Mouse (Mus musculus) NIH3T3 (cell line): ENCODE measurements around the gene Eif2s1.
"Not testable (repeated sequence)": the region's sequence is repeated elsewhere in the genome, so short reads cannot be mapped to it uniquely, and the experiment has no call there.

Source experiments
- DNase-seq: peaks from one replicate; pipeline ENCODE4 v3.0.0-alpha.2; 2012; ENCODE audit warnings: low read depth

Gene Eif2s1

GRCm38 (mm10) chr12:78915561-78915960 is 53.9 kb downstream of the Eif2s1 start:
- DNase-seq = no peak

DNA sequence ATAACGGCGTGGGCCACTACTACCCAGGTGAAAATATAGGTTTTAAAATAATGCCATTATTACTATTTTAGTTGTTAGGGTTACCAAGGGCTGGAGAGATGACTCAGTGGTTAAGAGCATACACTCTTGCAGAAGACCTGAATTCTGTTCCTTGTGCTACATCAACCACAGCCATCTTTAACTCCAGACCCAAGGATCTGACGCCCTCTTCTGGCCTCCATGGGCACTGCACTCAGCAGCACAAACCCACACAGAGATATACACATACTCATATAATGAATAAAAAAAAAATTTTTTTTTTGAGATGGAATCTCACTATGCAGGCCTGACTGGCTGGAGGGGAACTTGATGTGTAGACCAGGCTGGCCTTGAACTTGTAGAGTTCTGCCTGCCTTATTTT is 54.7 kb downstream of the Eif2s1 start:
- DNase-seq = no peak

DNA sequence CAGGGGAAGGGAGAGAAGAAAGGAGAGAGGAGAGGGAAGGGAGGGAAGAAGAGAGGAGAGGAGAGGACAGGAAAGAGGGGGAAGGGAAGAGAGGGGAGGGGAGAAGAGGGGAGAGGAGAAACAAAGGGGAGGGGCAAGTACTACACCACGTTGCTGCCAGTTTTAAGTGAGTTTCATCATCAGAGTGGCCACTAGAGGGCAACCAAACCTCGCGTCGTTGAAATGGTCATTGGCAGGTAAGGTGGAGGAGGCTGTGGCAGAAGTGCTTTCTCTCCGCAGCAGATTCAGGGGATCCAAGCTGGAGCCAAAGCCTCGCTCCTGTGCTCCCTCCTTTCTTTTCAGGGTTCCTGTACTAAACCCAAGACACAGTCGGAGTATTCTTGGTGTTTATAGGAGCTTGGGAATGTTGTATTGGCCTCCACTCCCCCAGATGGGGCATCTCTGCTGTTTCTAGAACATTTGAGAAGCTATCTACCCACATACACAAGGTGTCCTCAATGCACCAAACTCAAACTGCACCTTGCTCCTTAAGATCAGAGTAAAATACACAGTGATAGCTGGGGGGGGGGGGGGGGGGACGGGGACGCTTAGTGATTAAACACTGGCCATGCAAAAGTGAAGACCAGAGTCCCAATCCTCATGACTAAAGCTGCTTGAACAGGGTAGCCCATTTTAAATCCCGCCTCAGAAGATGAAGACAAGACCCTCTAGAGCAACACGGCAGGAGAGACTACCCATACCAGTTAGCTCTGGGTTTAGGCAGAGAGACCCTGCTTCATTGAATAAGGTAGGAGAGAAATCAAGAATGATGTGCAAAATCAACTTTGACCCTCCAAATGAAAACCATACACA is 56.8 kb downstream of the Eif2s1 start:
- peak; percentile 91 for DNase-seq

DNA sequence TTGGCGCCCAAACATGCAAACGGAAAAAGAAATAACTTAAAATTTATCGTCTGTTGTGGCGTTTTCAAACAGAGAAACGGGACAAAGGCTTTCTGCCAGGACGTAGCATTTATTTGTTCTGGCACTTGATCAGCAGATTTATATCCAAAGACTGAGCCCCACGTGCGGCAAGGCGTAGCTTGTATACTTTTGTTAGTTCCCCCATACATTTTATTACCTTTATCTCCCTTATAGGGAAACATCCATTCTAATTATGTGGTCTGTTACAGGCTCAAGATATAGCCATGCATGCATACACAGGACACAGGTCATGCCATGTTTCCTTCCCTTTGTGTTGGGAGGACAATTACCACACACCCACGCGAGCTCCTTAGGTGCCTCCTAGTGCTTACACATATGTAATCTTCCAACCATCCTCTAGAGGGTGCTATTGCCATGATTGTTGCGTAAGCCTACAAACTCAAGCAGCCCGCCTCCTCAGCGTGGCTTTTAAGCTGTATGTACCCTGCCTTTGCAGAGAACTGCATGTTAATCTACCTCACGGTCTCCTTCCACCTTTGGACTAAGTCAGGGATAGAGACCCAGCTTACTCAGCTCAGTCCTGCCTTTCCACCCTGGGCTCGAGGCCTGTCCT is 57.6 kb downstream of the Eif2s1 start:
- peak; percentile 91 for DNase-seq

GRCm38 (mm10) chr12:78921421-78921820 is 59.8 kb downstream of the Eif2s1 start:
- DNase-seq = no peak

GRCm38 (mm10) chr12:78922058-78922457 is 60.4 kb downstream of the Eif2s1 start:
- DNase-seq = no peak

GRCm38 (mm10) chr12:78922977-78923376 is 61.4 kb downstream of the Eif2s1 start:
- not testable (repeated sequence) for DNase-seq

- DNase-seq = no peak
These were observed 62.0 kb downstream of the Eif2s1 start for GRCm38 (mm10) chr12:78923539-78924189.

DNA sequence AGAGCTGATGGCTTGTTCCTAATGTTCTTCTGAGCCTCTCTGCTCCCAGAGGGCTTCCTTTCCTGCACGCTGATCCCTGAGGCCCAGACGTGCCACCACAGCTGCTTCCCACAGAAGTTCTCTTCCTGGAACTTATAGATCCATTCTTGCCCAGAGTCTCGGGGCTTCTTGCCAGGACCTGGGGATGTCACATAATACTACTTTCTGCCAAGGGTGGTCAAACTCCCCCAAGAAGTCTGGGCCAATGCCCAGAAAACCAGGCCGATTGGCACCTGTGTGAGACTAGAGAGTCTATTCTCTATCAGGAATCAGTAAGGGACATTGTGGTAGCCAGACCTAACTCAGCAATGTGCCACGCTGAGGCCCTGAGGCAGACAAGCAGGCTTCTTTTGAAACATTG is 65.7 kb downstream of the Eif2s1 start:
- no peak for DNase-seq

DNA sequence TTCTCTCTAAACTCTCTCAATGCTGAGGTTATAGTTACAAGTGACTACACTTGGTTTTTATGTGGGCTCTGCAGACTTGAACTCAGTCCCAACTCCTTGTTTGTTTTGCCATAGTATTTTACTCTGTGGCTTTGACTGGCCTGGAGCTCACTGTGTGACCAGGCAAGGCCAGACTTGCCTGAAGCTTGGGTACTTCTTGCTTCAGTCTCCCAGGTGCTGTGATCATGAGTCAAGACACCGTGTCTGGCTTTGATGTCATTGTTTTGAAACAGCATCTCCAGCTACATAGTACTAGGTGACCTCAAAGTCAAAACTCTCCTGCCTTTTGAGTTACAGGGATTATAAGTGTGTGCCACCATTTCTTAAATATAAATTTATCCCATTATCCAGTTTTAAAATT is 68.3 kb downstream of the Eif2s1 start:
- no peak for DNase-seq

- no peak for DNase-seq
These were observed 74.9 kb downstream of the Eif2s1 start for GRCm38 (mm10) chr12:78936494-78936893.
